Mouse (Mus musculus) forebrain, embryonic 16.5 days (tissue): Measurements from ENCODE around the gene Cd151. TPM values are rescaled to one million over a fixed set of nuclear protein-coding genes. Genes with fewer than 3 reads are reported as not detected.

Experiments used
- ATAC-seq: fragments of 200-750 bp; cut with Nextera tagmentation; 2 replicates; pipeline ENCODE4 v1.8.0; 2017; ENCODE audit warnings: mild to moderate bottlenecking, moderate library complexity
- H3K27ac ChIP-seq: fragments of 300-500 bp; sonication (generic); 2 replicates; pipeline ENCODE4 v1.5.1; 2014; ENCODE audit warnings: low read length, control low read depth
- H3K27me3 ChIP-seq: fragments of 300-500 bp; sonication (generic); replicated peaks from 2 replicates; pipeline ENCODE4 v1.6.1; 2014; ENCODE audit warnings: low read length; ENCODE audit not compliant: control insufficient read depth, insufficient read depth
- H3K36me3 ChIP-seq: fragments of 300-500 bp; sonication (generic); 2 replicates; pipeline ENCODE4 v1.6.1; 2014; ENCODE audit not compliant: control insufficient read depth, insufficient read depth
- H3K4me1 ChIP-seq: fragments of 300-500 bp; sonication (generic); replicated peaks from 2 replicates; pipeline ENCODE4 v1.6.1; 2014; ENCODE audit warnings: low read length; ENCODE audit not compliant: control insufficient read depth, insufficient read depth
- H3K4me2 ChIP-seq: fragments of 300-500 bp; sonication (generic); 2 replicates; pipeline ENCODE4 v1.6.1; 2014; ENCODE audit warnings: mild to moderate bottlenecking, low read length, control low read depth
- H3K4me3 ChIP-seq: fragments of 300-500 bp; sonication (generic); replicated peaks from 2 replicates; pipeline ENCODE4 v1.5.1; 2014; ENCODE audit warnings: mild to moderate bottlenecking, low read length, control low read depth
- H3K9ac ChIP-seq: fragments of 300-500 bp; sonication (generic); replicated peaks from 2 replicates; pipeline ENCODE4 v1.6.1; 2014; ENCODE audit warnings: low read depth, low read length, control low read depth
- H3K9me3 ChIP-seq: fragments of 300-500 bp; sonication (generic); 2 replicates; pipeline ENCODE4 v1.6.1; 2016; ENCODE audit warnings: low read length; ENCODE audit not compliant: control insufficient read depth
- WGBS: fragments of 180-500 bp; shearing (Covaris S2); extraction: QIAGEN DNeasy Blood & Tissue Kit; methylation state at CpG from one replicate; pipeline ENCODE4 v1.1.7; 2014; 5-methylcytosine and 5-hydroxymethylcytosine counted together
- polyA plus RNA-seq: library from polyadenylated mRNA; unstranded; fragments of >200 nt; fragmentation: Nextera tagmentation; extraction: Ambion mirVana; gene quantifications from 2 replicates; pipeline ENCODE4 v1.2.1, GENCODE M21; 2015

Cd151 gene
- polyA plus RNA-seq, 1 experiment from 2014 or later: 20.8 TPM

DNA sequence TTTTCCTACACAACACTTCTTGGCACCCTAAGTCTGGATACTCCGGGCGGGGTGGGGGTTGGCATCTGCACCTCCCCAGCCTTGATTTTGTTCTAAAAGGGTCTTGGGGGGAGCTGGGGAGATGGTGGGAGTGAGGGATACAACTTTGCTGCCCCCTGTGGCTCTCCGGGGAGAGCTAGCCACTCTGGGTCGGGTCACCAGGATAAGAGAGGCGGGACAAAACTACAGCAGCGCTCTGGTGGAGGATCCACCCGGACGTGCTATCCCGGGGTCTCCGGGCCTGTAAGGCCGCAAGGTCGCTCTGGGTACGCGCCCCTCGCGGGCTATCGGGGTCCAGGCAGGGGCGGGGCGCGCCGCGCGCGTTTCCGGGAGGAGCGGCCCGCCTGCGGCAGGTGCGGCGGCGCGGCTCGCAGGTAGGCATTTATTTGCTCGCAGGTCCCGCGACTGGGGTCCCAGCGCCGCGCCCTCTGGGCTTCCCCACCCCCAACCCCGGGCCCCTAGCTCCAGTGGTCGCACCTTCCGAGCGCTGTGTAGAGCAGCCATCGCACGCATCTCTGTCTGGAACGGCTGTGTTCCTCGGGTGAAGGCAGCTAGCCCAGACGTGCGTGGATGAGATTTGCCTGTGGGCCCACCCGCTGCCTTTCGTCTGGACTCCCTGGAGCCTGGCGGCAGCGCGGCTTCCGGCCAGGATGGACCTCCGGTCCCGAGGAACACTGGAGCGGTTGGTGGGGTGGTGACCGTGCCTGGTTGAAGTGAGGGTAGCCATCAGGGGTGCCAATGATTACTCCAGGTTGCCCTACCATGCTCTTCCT, 5.5 kb upstream of the Cd151 start:
- H3K9ac ChIP-seq: peak overlapping the region; percentile 38
- no peak for ATAC-seq
- peak overlapping the region; percentile 54 for H3K4me2 ChIP-seq
- H3K4me3 ChIP-seq: peak overlapping the region; percentile 36
- no peaks in the 10 kb centered on the region for H3K36me3 ChIP-seq
- no peaks in the 10 kb centered on the region for H3K9me3 ChIP-seq
- WGBS: 2% methylated on average over 54 of the region's 59 CpGs
- peaks cover 59% of the 10 kb centered on the region for H3K27me3 ChIP-seq
- peaks cover 12% of the 10 kb centered on the region for H3K4me1 ChIP-seq
- H3K27ac ChIP-seq: no peak overlapping the region

DNA sequence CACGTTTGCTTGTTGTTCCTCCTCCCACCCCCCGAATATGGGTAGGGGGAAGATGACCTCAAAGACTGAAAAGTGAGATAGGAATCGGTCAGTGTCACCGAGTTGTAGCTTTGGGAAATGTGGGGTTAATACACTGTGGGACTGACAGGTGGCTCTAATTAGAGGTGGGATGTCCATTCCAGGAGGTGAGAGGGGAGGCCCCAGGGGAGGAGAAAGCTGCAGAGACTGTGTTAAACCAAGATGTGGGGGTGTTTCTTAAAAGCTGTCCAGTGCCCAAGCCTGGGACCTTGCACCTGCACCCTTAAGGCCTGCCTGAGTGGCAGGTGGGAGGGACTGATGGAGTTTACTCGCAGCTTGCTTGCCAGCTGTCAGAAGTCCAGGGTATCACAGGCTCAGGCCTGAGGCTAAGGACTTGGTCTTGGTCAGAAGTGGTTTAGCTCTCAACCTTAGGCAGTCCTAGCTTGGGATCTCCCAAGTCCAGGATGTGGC, 4.8 kb upstream of the Cd151 start:
- WGBS: 17% methylated on average over 5 of the region's 5 CpGs
- Histone ChIP-seq H3K4me2 (no peak overlapping the region), H3K27ac (no peak overlapping the region), H3K4me3 (no peak overlapping the region; the same call in 1 of the 2 replicates), H3K27me3 (peaks cover 59% of the 10 kb centered on the region), H3K4me1 (peaks cover 19% of the 10 kb centered on the region), H3K9me3 (no peaks in the 10 kb centered on the region), H3K36me3 (no peaks in the 10 kb centered on the region), H3K9ac (no peak overlapping the region; the same call in 1 of the 2 replicates)
- no peak for ATAC-seq

DNA sequence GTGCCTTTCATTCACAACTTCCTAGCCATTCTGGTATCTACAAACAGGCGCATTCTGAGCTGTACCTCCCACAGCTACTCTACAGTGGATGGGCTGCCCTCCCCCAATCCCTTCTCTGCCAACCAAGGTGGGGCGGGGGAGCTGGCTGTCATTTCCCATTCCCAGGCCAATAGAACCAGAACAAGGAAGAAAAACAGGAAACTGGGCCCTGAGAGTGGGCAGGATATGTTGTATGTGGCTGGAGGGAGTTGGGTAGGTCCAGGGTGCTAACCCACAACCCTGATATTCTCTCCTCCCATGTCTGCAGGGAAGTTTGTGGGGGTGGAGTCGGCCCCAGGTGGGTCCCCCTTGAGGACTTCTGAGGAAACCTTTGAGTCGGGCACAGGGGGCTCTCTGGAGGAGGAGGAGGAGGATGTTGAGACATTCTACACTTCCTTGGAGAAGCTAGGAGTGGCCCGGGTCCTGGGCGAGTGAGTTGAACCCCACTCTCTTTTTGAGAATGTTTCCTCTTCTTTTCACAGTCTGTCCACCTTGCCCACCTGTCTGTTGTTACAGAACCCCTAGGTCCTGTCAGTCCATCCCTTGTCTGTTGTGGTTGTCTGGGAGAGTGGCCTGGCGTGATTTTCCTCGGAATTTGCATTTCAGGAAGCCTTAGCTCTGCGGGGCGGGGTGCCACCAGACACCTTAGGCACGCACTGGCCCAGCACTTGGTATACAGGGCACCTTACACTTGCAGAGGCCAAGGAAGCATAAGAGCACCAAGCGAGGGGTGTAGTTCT, 3.2 kb upstream of the Cd151 start:
- ATAC-seq: no peak
- Histone ChIP-seq H3K9me3 (no peaks in the 10 kb centered on the region), H3K4me1 (peaks cover 32% of the 10 kb centered on the region), H3K9ac (no peak overlapping the region), H3K27ac (no peak overlapping the region), H3K4me2 (no peak overlapping the region), H3K27me3 (peaks cover 59% of the 10 kb centered on the region), H3K36me3 (no peaks in the 10 kb centered on the region), H3K4me3 (no peak overlapping the region)
- 23% methylated on average over 12 of the region's 12 CpGs for WGBS

DNA sequence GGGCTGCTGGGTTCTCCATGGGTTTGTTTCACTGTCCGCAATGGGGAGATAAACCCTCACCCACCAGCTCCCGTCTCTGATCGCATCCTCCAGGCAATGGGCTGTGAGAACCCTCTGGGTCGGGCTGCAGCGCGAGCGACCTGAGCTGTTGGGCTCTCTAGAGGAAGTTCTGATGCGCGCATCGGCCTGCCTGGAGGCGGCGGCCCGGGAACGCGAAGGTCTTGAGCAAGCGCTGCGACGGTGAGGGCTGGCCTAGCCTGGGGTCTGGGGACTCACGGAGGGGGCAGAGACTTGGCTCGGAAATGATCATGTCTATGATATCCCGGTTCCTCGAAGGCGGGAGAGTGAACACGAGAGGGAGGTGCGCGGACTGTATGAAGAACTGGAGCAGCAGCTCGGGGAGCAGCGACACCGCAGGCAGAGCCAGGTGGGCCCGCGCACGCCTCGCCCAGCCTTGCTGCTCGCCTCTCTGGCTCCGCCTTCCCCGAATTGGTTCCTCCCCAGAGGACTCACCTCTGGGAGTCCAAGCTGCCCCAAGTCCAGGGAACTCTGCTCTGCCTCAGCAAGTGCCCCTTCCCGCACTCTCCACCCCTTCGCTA, 2.5 kb upstream of the Cd151 start:
- Histone ChIP-seq H3K4me2 (peak overlapping the region; percentile 24; the same call in 1 of the 2 replicates), H3K36me3 (peaks cover 3% of the 10 kb centered on the region; the same call in 1 of the 2 replicates), H3K27ac (no peak overlapping the region), H3K4me3 (peak overlapping the region; percentile 10), H3K27me3 (peaks cover 59% of the 10 kb centered on the region), H3K4me1 (peaks cover 39% of the 10 kb centered on the region), H3K9me3 (no peaks in the 10 kb centered on the region), H3K9ac (0 out of 2 replicates have a peak overlapping the region, but pooled peaks have one; percentile 14)
- WGBS: 4% methylated on average over 38 of the region's 38 CpGs
- ATAC-seq: no peak

DNA sequence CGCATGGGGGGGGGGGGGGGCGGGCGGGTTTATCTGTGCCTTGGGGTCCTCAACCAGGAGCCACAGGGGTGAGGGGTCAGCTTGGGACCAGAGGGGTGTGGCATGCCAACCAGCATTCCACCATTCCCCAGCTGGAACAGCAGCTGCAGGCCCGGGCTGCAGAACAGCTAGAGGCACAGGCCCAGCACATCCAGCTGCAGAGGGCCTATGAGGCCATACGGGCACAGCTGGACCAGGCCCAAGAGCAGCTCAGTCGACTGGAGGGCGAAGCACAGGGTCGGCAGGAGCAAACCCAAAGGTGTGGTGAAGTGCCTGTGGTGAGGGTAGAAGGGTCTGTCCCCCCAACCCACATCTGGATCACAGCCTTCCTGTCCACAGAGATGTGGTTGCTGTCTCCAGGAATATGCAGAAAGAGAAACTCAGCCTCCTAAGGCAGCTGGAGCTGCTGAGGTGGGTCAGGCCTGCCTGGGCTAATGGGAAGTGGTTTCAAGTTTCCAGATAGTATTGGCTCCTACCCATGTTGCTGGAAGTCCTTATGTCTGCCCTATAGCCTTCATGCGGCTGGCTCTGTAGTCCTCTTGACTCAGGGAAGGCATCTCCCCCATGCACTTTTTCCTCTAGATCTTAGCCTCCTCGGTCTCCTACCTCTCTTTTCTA, 1.7 kb upstream of the Cd151 start:
- Histone ChIP-seq H3K9ac (no peak overlapping the region), H3K27me3 (peaks cover 56% of the 10 kb centered on the region), H3K4me2 (no peak overlapping the region), H3K27ac (no peak overlapping the region), H3K36me3 (peaks cover 7% of the 10 kb centered on the region; the same call in 1 of the 2 replicates), H3K4me3 (no peak overlapping the region), H3K9me3 (no peaks in the 10 kb centered on the region), H3K4me1 (peaks cover 43% of the 10 kb centered on the region)
- WGBS: 42% methylated on average over 10 of the region's 10 CpGs
- no peak for ATAC-seq

GRCm38 (mm10) chr7:141466045-141466394, 1.2 kb upstream of the Cd151 start:
- Histone ChIP-seq H3K9me3 (no peaks in the 10 kb centered on the region), H3K27me3 (peaks cover 51% of the 10 kb centered on the region), H3K4me1 (peaks cover 43% of the 10 kb centered on the region), H3K4me2 (no peak overlapping the region), H3K4me3 (no peak overlapping the region), H3K9ac (no peak overlapping the region), H3K27ac (no peak overlapping the region), H3K36me3 (peaks cover 9% of the 10 kb centered on the region; the same call in 1 of the 2 replicates)
- WGBS: 79% methylated on average over 7 of the region's 7 CpGs
- no peak for ATAC-seq

DNA sequence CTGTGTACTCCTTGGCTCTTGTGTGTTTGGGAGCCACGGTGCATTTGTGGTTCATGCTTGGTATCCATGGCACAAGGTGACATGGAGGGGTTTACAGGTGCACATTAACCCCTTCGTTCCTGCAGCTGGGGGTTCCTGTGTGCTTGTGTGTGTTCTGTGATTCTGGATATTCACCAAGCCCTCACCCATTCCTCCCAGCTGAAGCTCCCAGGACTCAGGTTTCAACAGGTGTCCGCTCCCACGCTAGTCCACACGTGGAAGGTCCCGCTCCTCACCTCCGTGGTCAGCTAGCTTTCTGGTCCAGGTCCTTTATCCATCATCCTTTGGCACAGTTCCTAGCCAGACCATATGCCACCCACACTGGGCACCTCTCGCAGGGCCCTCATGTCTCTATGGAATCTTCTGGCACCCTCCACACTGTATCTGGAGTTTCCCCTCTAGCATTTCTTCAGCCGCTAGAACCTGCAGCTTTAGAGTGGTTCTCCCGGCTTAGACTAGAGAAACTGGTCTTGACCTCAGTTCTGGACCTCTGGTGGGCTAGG, 514 bp upstream of the Cd151 start:
- Histone ChIP-seq H3K4me3 (peak overlapping the region; percentile 62), H3K27me3 (peaks cover 45% of the 10 kb centered on the region), H3K27ac (no peak overlapping the region), H3K4me1 (peaks cover 40% of the 10 kb centered on the region), H3K9ac (no peak overlapping the region), H3K4me2 (peak overlapping the region; percentile 62), H3K9me3 (no peaks in the 10 kb centered on the region), H3K36me3 (peaks cover 13% of the 10 kb centered on the region)
- no peak for ATAC-seq
- 62% methylated on average over 10 of the region's 10 CpGs for WGBS

DNA sequence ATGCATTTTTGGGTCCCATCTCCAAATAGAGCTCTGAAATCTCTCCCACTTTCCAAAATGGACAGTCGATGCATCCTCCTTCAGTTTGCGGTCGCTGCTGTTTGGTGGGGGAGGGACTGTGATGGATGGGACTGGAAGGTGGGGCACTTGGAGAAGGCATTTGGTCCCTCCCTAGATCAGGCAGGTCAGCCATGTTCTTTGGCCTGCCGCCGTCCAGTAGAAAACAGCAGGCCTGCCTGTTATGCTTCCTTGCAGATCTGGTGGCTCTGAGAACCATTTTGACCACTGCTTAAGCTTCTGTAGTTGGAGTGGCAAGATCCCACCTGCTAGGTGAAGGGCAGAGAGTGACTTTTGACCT, 951 bp downstream of the Cd151 start:
- Histone ChIP-seq H3K9ac (peak overlapping the region; percentile 77), H3K27ac (peak overlapping the region; percentile 49), H3K4me3 (peak overlapping the region; percentile 62), H3K9me3 (no peaks in the 10 kb centered on the region), H3K36me3 (peaks cover 15% of the 10 kb centered on the region), H3K4me2 (peak overlapping the region; percentile 62), H3K4me1 (peaks cover 37% of the 10 kb centered on the region), H3K27me3 (peaks cover 34% of the 10 kb centered on the region)
- 25% methylated on average over 5 of the region's 5 CpGs for WGBS
- no peak for ATAC-seq
